Mouse (Mus musculus) megakaryocyte, embryonic 14.5 days (primary cell): ENCODE measurements at regions not wholly inside any gene's neighbourhood (a gene's known extent, or its start where the extent isn't known, plus 50 kb on each side); places are given as distances from the start of the nearest gene placed in this dataset.
A peak's percentile ranks its signal among the peaks of the same experiment; 100 is the strongest.

Experiments
- H3K27me3 ChIP-seq: replicated peaks from 2 replicates; pipeline ENCODE3; 2012; ENCODE audit warnings: inconsistent platforms
- H3K36me3 ChIP-seq: replicated peaks from 2 replicates; pipeline ENCODE3; 2012; ENCODE audit warnings: low read length, inconsistent platforms, mixed read lengths
- H3K4me1 ChIP-seq: 2 replicates; pipeline ENCODE4 v1.6.1; 2012; ENCODE audit warnings: inconsistent platforms
- H3K4me3 ChIP-seq: replicated peaks from 2 replicates; pipeline ENCODE3; 2012; ENCODE audit warnings: moderate library complexity, mild to moderate bottlenecking, inconsistent platforms
- H3K9me3 ChIP-seq: 2 replicates; pipeline ENCODE4 v1.6.1; 2012; ENCODE audit warnings: inconsistent platforms
- FLI1 ChIP-seq: IDR thresholded peaks from 2 replicates; pipeline ENCODE4 v1.6.1; 2012; ENCODE audit warnings: low read length, inconsistent platforms, mixed read lengths
- GATA1 ChIP-seq: IDR thresholded peaks from 3 replicates; pipeline ENCODE4 v1.6.1; 2012; ENCODE audit warnings: mixed read lengths, low read length, inconsistent platforms, borderline replicate concordance

GRCm38 (mm10) chr12:12505590-12505989, 243.7 kb downstream of the Fam49a start:
- TF ChIP-seq GATA1 (no peak), FLI1 (no peak)
- Histone ChIP-seq H3K27me3 (no peaks in the 10 kb centered on the region), H3K9me3 (no peaks in the 10 kb centered on the region), H3K4me1 (peaks cover 28% of the 10 kb centered on the region), H3K4me3 (no peak overlapping the region), H3K36me3 (peaks cover 6% of the 10 kb centered on the region)

- TF ChIP-seq FLI1 (no peak), GATA1 (no peak)
- H3K4me1 ChIP-seq, result peaks cover 71% of the 10 kb centered on the region
- H3K9me3 ChIP-seq, result no peaks in the 10 kb centered on the region
- H3K36me3 ChIP-seq, result peaks cover 5% of the 10 kb centered on the region
- H3K4me3 ChIP-seq, result no peak overlapping the region
- no peaks in the 10 kb centered on the region for H3K27me3 ChIP-seq
These were observed 238.0 kb downstream of the Fam49a start for GRCm38 (mm10) chr12:12499903-12500302.

GRCm38 (mm10) chr12:12498621-12499020, 236.7 kb downstream of the Fam49a start:
- peaks cover 82% of the 10 kb centered on the region for H3K4me1 ChIP-seq
- H3K36me3 ChIP-seq, result no peaks in the 10 kb centered on the region
- no peaks in the 10 kb centered on the region for H3K9me3 ChIP-seq
- TF ChIP-seq GATA1, result no peak
- no peak for TF ChIP-seq FLI1
- H3K4me3 ChIP-seq, result peak overlapping the region; percentile 47
- no peaks in the 10 kb centered on the region for H3K27me3 ChIP-seq

- Histone ChIP-seq H3K4me3 (peak overlapping the region; percentile 76), H3K36me3 (no peaks in the 10 kb centered on the region), H3K4me1 (peaks cover 91% of the 10 kb centered on the region), H3K9me3 (no peaks in the 10 kb centered on the region), H3K27me3 (no peaks in the 10 kb centered on the region)
- no peak for TF ChIP-seq FLI1
- no peak for TF ChIP-seq GATA1
These were observed 235.4 kb downstream of the Fam49a start for GRCm38 (mm10) chr12:12497277-12497841.

- peaks cover 93% of the 10 kb centered on the region for H3K4me1 ChIP-seq
- H3K9me3 ChIP-seq, result no peaks in the 10 kb centered on the region
- TF ChIP-seq GATA1 (peak; percentile 94; the same call in 2 of the 3 replicates), FLI1 (peak; percentile 40; the same call in 1 of the 2 replicates)
- no peaks in the 10 kb centered on the region for H3K27me3 ChIP-seq
- H3K4me3 ChIP-seq, result peak overlapping the region; percentile 76
- no peaks in the 10 kb centered on the region for H3K36me3 ChIP-seq
These were observed 234.7 kb downstream of the Fam49a start for GRCm38 (mm10) chr12:12496593-12497141.

- H3K4me1 ChIP-seq, result peaks cover 90% of the 10 kb centered on the region
- TF ChIP-seq FLI1 (no peak), GATA1 (no peak)
- no peaks in the 10 kb centered on the region for H3K9me3 ChIP-seq
- H3K4me3 ChIP-seq, result no peak overlapping the region
- H3K27me3 ChIP-seq, result no peaks in the 10 kb centered on the region
- no peaks in the 10 kb centered on the region for H3K36me3 ChIP-seq
These were observed 228.2 kb downstream of the Fam49a start for GRCm38 (mm10) chr12:12490173-12490572.

GRCm38 (mm10) chr12:12488090-12488489, 226.2 kb downstream of the Fam49a start:
- TF ChIP-seq GATA1, result no peak
- no peak for TF ChIP-seq FLI1
- Histone ChIP-seq H3K27me3 (no peaks in the 10 kb centered on the region), H3K4me1 (peaks cover 86% of the 10 kb centered on the region), H3K9me3 (no peaks in the 10 kb centered on the region), H3K4me3 (no peak overlapping the region), H3K36me3 (no peaks in the 10 kb centered on the region)

- Histone ChIP-seq H3K4me1 (peaks cover 86% of the 10 kb centered on the region), H3K27me3 (no peaks in the 10 kb centered on the region), H3K4me3 (no peak overlapping the region), H3K9me3 (no peaks in the 10 kb centered on the region), H3K36me3 (no peaks in the 10 kb centered on the region)
- no peak for TF ChIP-seq GATA1
- TF ChIP-seq FLI1, result no peak
These were observed 224.9 kb downstream of the Fam49a start for GRCm38 (mm10) chr12:12486656-12487356.

- Histone ChIP-seq H3K36me3 (peaks cover 3% of the 10 kb centered on the region), H3K9me3 (no peaks in the 10 kb centered on the region), H3K4me1 (peaks cover 89% of the 10 kb centered on the region), H3K27me3 (no peaks in the 10 kb centered on the region), H3K4me3 (no peak overlapping the region)
- TF ChIP-seq FLI1 (no peak), GATA1 (no peak)
These were observed 223.2 kb downstream of the Fam49a start for GRCm38 (mm10) chr12:12484921-12485680.

- no peak for TF ChIP-seq FLI1
- TF ChIP-seq GATA1, result peak; percentile 23; the same call in 1 of the 3 replicates
- peaks cover 73% of the 10 kb centered on the region for H3K4me1 ChIP-seq
- no peaks in the 10 kb centered on the region for H3K27me3 ChIP-seq
- peaks cover 7% of the 10 kb centered on the region for H3K36me3 ChIP-seq
- H3K9me3 ChIP-seq, result no peaks in the 10 kb centered on the region
- H3K4me3 ChIP-seq, result peak overlapping the region; percentile 92
These were observed 218.5 kb downstream of the Fam49a start for GRCm38 (mm10) chr12:12480451-12480850.
